Mouse (Mus musculus) layer of hippocampus, postnatal 36 days (tissue): ENCODE data around the gene 1700012B07Rik. TPM values are rescaled to one million over a fixed set of nuclear protein-coding genes. Genes with fewer than 3 reads are reported as not detected.

Source experiments
- DNase-seq, 2 experiments: peaks; one replicate each; pipeline ENCODE4 v3.0.0; 2022
- total RNA-seq, 2 experiments: library from RNA; stranded (reverse); gene quantifications; 2 replicates each; pipeline ENCODE4 v1.2.3; 2021

Gene 1700012B07Rik
- not detected for total RNA-seq

DNA sequence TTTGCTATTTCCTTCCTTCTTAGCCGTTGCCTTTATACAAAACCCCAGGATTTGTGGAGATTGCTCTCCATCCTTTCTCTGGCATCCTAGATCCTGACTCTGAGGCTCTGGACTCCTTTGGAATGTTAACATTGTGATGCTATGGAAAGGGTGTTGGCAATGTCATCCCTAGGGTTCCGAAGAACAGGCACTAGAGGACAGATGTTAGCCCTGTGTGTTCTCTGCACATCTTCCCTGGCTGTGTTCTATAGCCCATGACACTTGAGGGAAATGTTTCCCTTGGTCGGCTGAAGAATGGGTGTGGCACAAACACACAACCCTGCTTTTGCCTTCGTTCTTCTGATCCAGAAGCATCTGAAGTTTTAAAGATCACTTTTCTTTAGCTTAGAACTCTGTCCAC lies at the start of gene 1700012B07Rik:
1700012B07Rik (minus strand) TSS at position 101 of the 400 bp plus-strand sequence.
- no peak for DNase-seq

GRCm38 (mm10) chr11:109876767-109877166 lies 48.9 kb upstream of the 1700012B07Rik start:
- DNase-seq, result no peak

GRCm38 (mm10) chr11:109875834-109876233 lies 48.0 kb upstream of the 1700012B07Rik start:
- no peak for DNase-seq

DNA sequence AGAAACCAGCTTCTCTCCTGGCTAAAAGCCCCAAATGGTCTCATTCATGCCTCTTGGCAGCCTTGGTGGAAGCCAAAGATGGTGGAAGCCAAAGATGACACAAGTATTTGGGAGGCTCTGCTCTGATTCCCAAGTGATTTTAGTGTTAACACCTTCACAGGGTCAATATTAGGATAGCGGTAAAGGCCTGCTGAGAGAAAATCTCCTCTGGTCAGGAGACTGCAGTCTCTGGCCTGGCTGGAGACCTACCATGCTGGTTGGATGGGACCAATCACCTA lies 47.6 kb upstream of the 1700012B07Rik start:
- no peak for DNase-seq

GRCm38 (mm10) chr11:109874651-109875524 lies 47.0 kb upstream of the 1700012B07Rik start:
- no peak for DNase-seq

GRCm38 (mm10) chr11:109873852-109874610 lies 46.2 kb upstream of the 1700012B07Rik start:
- DNase-seq, result no peak

DNA sequence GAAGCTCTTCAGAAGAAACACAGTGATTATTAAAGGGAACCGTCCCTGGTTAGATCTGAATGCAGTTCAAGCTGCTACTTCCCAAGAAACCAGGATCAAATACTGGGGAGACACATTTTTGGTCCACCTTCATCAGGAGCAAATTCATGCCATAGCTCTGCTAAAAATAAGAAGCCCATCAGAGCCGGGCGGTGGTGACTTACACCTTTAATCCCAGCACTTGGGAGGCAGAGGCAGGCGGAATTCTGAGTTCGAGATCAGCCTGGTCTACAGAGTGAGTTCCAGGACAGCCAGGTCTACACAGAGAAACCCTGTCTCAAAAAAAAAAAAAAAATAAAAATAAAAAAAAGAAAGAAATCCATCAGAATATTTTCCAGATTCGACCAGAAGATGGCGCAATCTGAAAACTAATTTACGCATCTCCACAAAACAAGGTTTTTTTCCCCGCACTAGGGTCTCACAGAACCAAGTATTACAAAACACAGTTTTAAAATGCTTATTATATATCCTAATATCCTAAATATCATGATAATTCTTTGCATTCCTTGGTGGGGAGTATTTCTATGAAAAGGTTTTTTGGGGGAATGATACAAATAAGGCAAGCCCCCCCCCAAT lies 45.4 kb upstream of the 1700012B07Rik start:
- no peak for DNase-seq

GRCm38 (mm10) chr11:109872674-109873073 lies 44.8 kb upstream of the 1700012B07Rik start:
- DNase-seq, result no peak

GRCm38 (mm10) chr11:109872056-109872455 lies 44.2 kb upstream of the 1700012B07Rik start:
- no peak for DNase-seq

DNA sequence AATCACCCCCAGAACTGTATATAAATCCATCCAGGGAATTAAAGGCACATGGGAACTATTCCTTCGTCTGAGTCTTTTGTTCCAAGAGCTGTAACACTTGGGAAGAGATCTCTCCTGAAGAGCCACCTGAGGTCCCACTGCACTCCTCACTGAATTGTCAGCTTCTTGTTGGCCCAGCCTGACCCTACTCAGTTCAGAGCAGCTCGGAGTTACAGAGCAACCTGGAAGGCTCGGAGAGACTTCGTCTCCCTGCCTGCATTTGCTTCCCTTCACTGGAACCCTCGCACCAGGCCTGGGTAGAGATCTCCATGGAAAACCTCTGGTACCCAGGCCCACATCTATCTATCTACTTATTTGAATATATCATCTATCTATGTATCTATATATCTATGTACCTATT lies 40.0 kb upstream of the 1700012B07Rik start:
- no peak for DNase-seq

DNA sequence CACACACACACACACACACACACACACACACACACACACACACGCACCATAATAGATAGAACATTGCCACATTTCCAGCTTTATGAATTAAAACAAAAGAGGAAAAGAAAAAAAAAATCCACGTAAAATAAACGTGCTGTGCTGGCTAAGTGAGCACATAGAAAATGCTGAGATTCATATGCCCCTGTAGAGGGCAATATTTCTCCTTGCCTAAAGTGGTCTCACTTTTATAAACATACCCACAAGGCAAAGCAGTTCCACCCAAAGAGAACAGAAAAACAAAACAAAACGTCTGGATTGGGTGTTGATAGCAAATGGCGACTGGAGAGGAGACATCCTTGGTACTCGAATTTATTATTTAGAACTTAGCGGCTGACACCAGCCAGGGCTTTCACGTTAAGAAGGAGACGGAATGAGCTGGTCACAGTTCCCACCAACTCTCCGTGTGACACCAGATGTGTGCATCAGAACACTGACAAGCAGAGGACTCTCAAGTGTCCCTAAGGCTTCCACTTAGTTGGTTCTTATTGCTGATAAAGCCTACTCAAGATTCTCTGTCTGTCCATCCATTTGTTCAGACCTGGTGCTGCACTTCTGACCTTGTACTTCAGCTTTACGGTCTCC lies 38.8 kb upstream of the 1700012B07Rik start:
- DNase-seq, result no peak

DNA sequence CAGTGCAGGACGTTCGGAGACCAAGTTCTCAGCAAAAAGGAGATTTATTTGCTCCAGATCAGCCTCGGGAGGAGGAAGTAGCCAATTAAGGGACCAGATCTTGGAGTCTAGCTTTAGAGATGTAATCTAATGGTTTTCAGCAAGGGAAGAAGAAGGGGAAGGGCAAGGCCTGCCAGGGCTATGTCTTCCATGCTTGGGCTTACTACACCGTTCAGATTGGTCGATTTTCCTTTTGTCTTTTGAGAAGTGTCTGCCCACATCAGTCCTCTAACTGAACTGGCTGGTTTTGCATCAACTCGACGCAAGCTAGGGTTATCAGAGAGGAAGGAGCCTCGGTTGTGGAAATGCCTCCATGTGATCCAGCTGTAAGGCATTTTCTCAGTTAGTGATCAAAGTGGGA lies 37.7 kb upstream of the 1700012B07Rik start:
- DNase-seq, result no peak

DNA sequence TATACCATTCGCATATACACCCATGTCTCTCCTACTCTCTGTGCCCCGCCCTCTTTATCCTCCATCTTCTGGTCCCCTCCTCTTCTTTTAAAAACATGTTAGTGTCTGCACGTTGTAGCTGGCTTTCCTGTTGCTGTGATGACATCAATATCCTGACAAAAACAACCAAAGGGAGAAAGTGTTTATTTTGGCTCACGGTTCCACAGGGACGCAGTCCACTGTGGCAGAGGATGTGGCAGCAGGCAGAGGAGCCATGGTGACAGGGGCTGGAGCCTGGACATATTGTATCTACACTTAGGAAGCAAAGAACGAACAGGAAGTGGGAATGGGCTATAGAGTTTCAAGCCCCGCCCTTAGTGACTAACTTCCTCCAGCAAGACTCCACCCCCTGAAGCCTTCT lies 36.1 kb upstream of the 1700012B07Rik start:
- no peak for DNase-seq

- no peak for DNase-seq
Observed at GRCm38 (mm10) chr11:109863194-109863746, 35.4 kb upstream of the 1700012B07Rik start.

DNA sequence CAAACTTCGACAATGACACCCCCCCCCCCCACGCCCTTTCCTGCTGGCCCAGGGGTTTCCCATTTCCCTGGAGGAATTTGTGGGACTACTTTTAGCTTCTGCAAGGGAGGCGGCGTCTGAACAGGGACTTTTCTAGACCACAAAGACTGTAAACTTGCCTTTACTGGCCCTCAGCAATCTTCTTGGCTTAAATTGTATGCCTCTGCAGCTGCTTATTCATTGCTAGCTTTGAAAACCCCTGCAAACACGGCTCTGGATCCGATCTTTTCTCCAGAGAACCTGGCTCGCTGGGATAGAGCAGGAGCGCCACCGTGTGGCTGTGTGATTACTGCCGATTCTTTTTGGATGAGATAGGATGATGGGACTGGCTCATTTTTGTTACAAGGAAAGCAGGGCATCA lies 32.7 kb upstream of the 1700012B07Rik start:
- DNase-seq, result peak; percentile 85 to 88

GRCm38 (mm10) chr11:109859939-109860469 lies 32.2 kb upstream of the 1700012B07Rik start:
- DNase-seq, result no peak

DNA sequence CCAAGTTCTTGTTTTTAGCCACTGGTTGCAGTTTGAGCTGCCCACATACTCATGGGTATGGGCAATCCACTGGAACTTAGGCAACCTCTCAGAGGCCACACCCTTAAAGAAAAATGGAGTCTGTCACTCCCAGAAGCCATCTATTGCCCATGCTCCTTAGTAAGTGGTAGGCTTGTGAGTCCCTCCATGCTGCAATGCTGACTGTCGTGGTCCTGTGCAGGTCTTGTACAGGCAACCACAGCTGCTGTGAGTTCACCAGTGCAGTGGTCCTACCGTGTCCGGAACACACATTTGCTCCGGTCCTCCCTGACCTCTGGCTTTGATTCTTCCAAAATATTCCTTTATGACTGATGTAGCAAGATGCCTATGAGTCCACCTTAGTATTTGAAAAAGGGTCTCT lies 31.6 kb upstream of the 1700012B07Rik start:
- DNase-seq, result no peak

- no peak for DNase-seq
Observed at GRCm38 (mm10) chr11:109857086-109857485, 29.2 kb upstream of the 1700012B07Rik start.

- no peak for DNase-seq
Observed at GRCm38 (mm10) chr11:109854056-109854455, 26.2 kb upstream of the 1700012B07Rik start.

DNA sequence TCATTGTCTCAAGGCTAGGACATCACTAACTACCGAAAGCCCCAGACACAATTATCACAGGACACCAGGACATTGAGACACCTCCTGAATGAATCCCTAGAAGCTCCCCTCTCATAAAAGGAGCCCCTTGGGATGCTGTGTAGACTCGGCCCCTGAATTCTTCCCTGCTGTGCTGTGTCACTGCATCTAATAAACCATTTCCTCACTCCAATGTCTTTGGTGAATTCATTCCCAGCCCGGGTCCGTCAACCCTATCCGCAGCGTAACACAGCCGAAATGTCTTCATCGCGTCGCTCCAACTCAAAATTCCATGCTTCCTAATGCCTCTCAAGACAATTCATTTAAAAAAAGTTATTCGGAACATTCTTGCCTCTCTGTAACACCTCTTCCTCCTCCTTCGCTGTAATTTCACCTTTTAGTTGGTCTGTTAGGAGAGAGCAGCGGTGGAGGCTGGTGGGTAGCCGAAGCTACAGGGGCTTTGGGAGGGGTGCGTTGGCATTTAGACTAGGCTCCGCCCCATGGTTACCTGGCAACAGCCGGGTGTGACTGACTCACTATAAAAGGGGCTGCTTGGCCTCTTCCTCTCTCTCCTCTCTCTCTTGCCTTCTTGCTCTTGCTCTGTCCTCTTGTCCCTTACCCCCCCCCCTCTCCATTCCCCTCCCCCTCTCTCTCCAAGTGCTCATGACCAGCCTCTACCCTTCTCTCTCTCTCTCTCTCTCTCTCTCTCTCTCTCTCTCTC lies 25.6 kb upstream of the 1700012B07Rik start:
- no peak for DNase-seq

DNA sequence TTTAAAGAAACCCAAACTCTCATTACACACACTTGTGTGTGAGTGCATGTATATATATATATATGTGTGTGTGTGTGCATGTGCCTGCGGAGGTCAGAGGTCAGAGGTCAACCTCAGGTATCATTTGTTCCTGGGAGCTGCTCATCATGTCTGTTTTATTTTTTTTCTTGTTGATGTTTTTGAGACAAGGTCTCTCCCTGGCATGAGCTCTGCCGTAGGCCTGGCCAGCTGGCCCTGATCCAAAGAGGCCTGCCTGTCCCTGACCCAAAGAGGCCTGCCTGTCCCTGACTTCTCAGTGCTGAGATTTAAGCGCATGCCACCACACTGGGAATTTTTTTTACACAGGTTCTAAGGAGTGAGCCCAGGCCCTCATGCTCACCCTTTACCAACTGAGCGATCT lies 24.1 kb upstream of the 1700012B07Rik start:
- DNase-seq, result no peak

GRCm38 (mm10) chr11:109846343-109846742 lies 18.5 kb upstream of the 1700012B07Rik start:
- DNase-seq, result no peak
